ENCODE assay signal across 8 mouse cellular contexts in the genomic region with DNA sequence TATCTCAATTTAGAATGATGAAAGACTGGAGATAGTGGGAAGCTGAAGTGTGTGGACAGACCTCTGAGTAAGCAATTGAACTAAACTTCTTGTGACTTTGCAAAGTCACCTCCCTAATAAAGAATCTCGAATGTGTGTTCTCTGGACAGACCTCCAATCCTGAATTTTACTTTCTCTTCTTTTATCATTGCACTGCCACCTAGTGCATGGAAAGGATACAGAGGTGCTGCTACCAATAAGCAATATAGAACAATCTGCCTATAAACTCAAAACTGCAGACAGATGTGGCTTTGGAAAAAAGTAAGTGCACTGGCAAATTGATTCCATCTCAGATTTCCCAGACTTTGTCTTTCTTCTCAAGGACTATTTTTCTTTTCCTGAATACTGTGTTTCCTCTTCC.
DNase-seq lines count a peak whose midpoint lies in the region; ATAC-seq and TF ChIP-seq lines count a peak whose summit lies in the region.

No protein-coding gene starts in this region.

- no peak overlapping the region for H3K9ac ChIP-seq in heart, embryonic 11.5 days (ENCODE audit: low read depth, low read length)
- no peak overlapping the region for H3K9ac ChIP-seq in midbrain, postnatal 0 days (replicated peaks; ENCODE audit: low read length, poor library complexity, severe bottlenecking)
- no peak overlapping the region for H3K9ac ChIP-seq in midbrain, embryonic 15.5 days

- peak; percentile 7 for DNase-seq in heart, postnatal 4 days
- no peak for DNase-seq in midbrain, postnatal 0 days (ENCODE audit: low spot score)
- DNase-seq in embryo, embryonic 11 days, result peak; percentile 27
- peak; percentile 42 for DNase-seq in thymus, postnatal 14 days
- no peak for DNase-seq in cerebellum, adult 8-10 months

- no peak for ATAC-seq in heart, embryonic 11.5 days (replicated peaks; ENCODE audit: insufficient number of reproducible peaks, low FRiP score, low TSS enrichment)
- ATAC-seq in midbrain, postnatal 0 days (ENCODE audit: low FRiP score), result no peak
- ATAC-seq in midbrain, embryonic 15.5 days (replicated peaks), result no peak
- no peak for ATAC-seq in erythroblast, adult 5-6 weeks (replicated peaks; ENCODE audit: low FRiP score, poor library complexity, severe bottlenecking)

- H3K4me1 ChIP-seq in heart, embryonic 11.5 days (ENCODE audit: control insufficient read depth, insufficient read depth, low read length), result no peaks in the 10 kb centered on the region
- no peaks in the 10 kb centered on the region for H3K4me1 ChIP-seq in midbrain, postnatal 0 days (ENCODE audit: insufficient read depth, low read length)
- H3K4me1 ChIP-seq in midbrain, embryonic 15.5 days, result no peaks in the 10 kb centered on the region

- H3K36me3 ChIP-seq in heart, embryonic 11.5 days (ENCODE audit: control insufficient read depth, insufficient read depth, low read length), result no peaks in the 10 kb centered on the region
- H3K36me3 ChIP-seq in midbrain, postnatal 0 days (ENCODE audit: insufficient read depth, low read length), result no peaks in the 10 kb centered on the region
- H3K36me3 ChIP-seq in midbrain, embryonic 15.5 days (replicated peaks), result no peaks in the 10 kb centered on the region

- H3K4me2 ChIP-seq in heart, embryonic 11.5 days, result no peak overlapping the region
- no peak overlapping the region for H3K4me2 ChIP-seq in midbrain, postnatal 0 days (ENCODE audit: low read depth, low read length, poor library complexity, severe bottlenecking)
- H3K4me2 ChIP-seq in midbrain, embryonic 15.5 days, result no peak overlapping the region

- no peak overlapping the region for H3K4me3 ChIP-seq in heart, embryonic 11.5 days (ENCODE audit: low read depth, low read length)
- H3K4me3 ChIP-seq in midbrain, postnatal 0 days (ENCODE audit: low read depth, low read length), result no peak overlapping the region
- H3K4me3 ChIP-seq in midbrain, embryonic 15.5 days, result no peak overlapping the region

- TF ChIP-seq CTCF in midbrain, postnatal 0 days (IDR thresholded peaks at IDR 0.05), result peak; percentile 67

- no peaks in the 10 kb centered on the region for H3K9me3 ChIP-seq in heart, embryonic 11.5 days (replicated peaks; ENCODE audit: control insufficient read depth, low read length)
- no peaks in the 10 kb centered on the region for H3K9me3 ChIP-seq in midbrain, postnatal 0 days (ENCODE audit: low read length)
- no peaks in the 10 kb centered on the region for H3K9me3 ChIP-seq in midbrain, embryonic 15.5 days

- no peak overlapping the region for H3K27ac ChIP-seq in heart, embryonic 11.5 days (ENCODE audit: low read depth, low read length)
- no peak overlapping the region for H3K27ac ChIP-seq in midbrain, postnatal 0 days (ENCODE audit: low read depth, low read length)
- H3K27ac ChIP-seq in midbrain, embryonic 15.5 days, result no peak overlapping the region

- 4% methylated on average over 1 of the region's 1 CpGs for whole genome bisulfite sequencing in heart, embryonic 11.5 days (ENCODE audit: insufficient replicate concordance)
- WGBS in midbrain, postnatal 0 days, result 14% methylated on average over 1 of the region's 1 CpGs
- WGBS in midbrain, embryonic 15.5 days, result 13% methylated on average over 1 of the region's 1 CpGs

- no peaks in the 10 kb centered on the region for H3K27me3 ChIP-seq in heart, embryonic 11.5 days (ENCODE audit: control insufficient read depth, insufficient read depth, low read length)
- H3K27me3 ChIP-seq in midbrain, postnatal 0 days (ENCODE audit: insufficient read depth, low read length), result no peaks in the 10 kb centered on the region
- no peaks in the 10 kb centered on the region for H3K27me3 ChIP-seq in midbrain, embryonic 15.5 days (replicated peaks)

Comparison
In these comparisons a context has a peak if more than half of its experiments do, and no peak if none do; other contexts are left out.
1. DNase-seq: peak in heart, postnatal 4 days (single experiment), embryo, embryonic 11 days (single experiment) and thymus, postnatal 14 days (single experiment); none in midbrain, postnatal 0 days (single experiment) and cerebellum, adult 8-10 months (single experiment).